Mouse (Mus musculus): ENCODE results near the gene Sgcd.
"Not testable (repeated sequence)": the region's sequence is repeated elsewhere in the genome, so short reads cannot be mapped to it uniquely, and the experiment has no call there.

Sgcd gene

GRCm38 (mm10) chr11:47447790-47448189 lies 541.0 kb downstream of the Sgcd start:
- DNase-seq (ENCODE audit: low read depth) = no peak

GRCm38 (mm10) chr11:47446337-47446736 lies 542.4 kb downstream of the Sgcd start:
- DNase-seq (ENCODE audit: low read depth) = no peak

GRCm38 (mm10) chr11:47445683-47446082 lies 543.1 kb downstream of the Sgcd start:
- DNase-seq (ENCODE audit: low read depth) = no peak

DNA sequence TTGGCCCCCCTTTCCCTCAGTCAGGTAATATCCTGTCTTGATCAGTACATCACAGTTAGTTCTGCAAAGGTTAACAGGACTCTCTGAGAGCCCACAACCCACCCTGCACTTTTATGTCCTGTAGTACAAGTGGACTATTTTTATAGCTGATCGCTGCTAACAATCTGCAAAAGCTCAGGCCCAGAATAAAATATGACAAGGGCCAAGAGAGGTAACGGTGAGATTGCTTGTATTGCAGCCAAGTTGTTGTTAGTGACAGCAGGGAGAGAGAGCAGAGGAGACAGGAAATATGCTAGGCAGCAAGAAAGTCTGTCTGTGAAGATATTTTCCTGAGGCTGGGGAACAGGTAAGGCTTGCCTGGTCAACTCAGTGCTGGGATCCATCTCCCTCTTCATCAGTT lies 546.5 kb downstream of the Sgcd start:
- DNase-seq (ENCODE audit: low read depth) = no peak

- DNase-seq (ENCODE audit: low read depth) = no peak
Observed at GRCm38 (mm10) chr11:47399607-47400006, 589.2 kb downstream of the Sgcd start.

DNA sequence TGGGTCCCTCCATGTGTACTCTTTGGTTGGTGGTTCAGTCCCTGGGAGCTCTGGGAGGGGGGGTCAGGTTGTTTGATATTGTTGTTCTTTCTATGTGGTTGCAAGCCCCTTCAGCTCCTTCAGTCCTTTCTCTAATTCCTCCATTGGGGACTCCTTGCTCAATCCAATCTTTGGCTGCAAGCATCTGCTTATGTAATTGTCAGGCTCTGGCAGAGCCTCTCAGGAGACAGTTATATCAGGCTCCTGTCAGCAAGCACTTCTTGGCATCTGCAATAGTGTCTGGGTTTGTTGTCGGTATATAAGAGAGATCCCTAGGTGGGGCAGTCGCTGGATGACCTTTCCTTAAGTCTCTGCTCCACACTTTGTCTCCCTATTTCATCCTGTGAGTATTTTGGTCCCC lies 598.0 kb downstream of the Sgcd start:
- not testable (repeated sequence) for DNase-seq (ENCODE audit: low read depth)

DNA sequence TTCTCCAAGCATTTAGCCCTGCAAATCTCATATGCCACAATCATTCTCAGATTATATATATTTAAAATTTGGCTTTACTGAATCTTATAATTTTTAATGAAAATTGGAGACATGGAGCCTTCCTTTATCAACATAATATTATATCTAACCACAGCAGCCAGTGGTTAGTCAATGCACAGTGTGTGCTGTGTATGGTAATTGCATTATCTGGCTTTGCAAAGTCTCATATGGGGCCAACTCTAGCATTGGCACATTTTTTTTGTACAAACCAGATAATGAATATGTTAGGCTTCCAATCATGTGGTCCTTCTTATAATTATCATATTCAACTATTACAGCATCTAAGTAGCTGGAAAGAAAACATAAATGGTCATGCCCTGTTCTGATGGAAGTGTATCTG lies 599.4 kb downstream of the Sgcd start:
- DNase-seq (ENCODE audit: low read depth) = no peak

- DNase-seq (ENCODE audit: low read depth) = peak; percentile 69
Observed at GRCm38 (mm10) chr11:47387726-47388125, 601.0 kb downstream of the Sgcd start.

DNA sequence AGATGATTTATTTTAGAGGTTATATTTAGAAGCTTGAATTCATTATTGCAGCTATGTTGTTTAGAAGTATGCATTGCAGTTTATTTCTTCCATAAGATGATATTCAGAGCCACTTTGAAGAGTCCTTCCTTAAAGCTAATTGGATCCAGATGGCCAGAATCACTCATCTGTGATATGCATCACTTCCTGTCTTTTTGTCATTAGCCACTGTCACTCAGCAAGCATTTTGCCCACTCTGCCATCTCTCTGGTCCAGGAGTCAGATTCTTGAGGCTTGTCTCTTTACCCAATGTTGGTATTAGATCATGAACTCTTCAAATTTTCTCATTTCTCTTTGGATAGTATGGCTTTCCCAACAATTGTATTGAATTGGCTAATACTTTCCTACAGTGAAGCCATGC lies 602.6 kb downstream of the Sgcd start:
- no peak for DNase-seq (ENCODE audit: low read depth)

- DNase-seq (ENCODE audit: low read depth) = no peak
Observed at GRCm38 (mm10) chr11:47379630-47379958, 609.2 kb downstream of the Sgcd start.

GRCm38 (mm10) chr11:47378843-47379629 lies 609.7 kb downstream of the Sgcd start:
- DNase-seq (ENCODE audit: low read depth) = no peak

DNA sequence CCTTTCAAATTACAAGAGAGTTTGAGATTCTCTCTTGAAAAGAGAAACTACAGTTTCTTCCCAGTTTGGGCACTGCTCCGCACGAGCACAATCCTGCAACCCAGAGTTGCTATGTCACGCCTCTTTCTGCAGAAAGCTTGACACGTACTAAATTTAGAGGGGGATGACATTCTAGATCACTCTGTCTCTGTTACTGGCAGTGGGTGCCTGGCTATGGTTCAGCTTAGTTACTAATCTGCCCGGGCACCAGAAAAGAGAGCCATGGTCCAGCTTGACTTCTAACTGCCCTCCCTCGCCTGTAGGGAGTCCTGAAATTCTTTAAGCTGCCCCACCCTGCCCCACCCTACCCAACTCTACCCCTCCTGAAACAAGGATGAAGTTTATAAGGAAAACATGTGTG lies 611.3 kb downstream of the Sgcd start:
- no peak for DNase-seq (ENCODE audit: low read depth)

- no peak for DNase-seq (ENCODE audit: low read depth)
Observed at GRCm38 (mm10) chr11:47376915-47377314, 611.9 kb downstream of the Sgcd start.

DNA sequence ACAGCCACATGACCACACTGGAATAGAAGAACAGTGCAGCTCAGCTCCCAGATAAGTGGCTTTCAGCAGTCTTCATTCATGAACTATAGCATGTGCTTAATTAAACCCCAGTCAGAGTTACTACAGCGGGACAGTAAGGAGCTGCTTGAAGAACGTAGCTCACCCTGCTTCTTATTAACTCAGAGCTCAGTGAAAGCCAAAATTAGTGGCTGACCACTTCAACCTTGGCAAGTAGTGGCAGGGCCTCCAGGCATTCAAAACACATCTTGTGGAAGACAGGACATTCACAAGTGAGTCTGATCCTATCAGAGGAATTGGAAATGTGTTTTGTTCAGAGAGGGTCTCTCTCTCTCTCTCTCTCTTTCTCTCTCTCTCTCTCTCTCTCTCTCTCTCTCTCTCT lies 617.2 kb downstream of the Sgcd start:
- no peak for DNase-seq (ENCODE audit: low read depth)

- DNase-seq (ENCODE audit: low read depth) = no peak
Observed at GRCm38 (mm10) chr11:47351585-47351984, 637.2 kb downstream of the Sgcd start.

- DNase-seq (ENCODE audit: low read depth) = no peak
Observed at GRCm38 (mm10) chr11:47343486-47343885, 645.3 kb downstream of the Sgcd start.

- peak; percentile 2 for DNase-seq (ENCODE audit: low read depth)
Observed at GRCm38 (mm10) chr11:47333702-47334101, 655.1 kb downstream of the Sgcd start.

- DNase-seq (ENCODE audit: low read depth) = no peak
Observed at GRCm38 (mm10) chr11:47305579-47305978, 683.2 kb downstream of the Sgcd start.

- DNase-seq (ENCODE audit: low read depth) = peak; percentile 76
Observed at GRCm38 (mm10) chr11:47304702-47305450, 683.9 kb downstream of the Sgcd start.

GRCm38 (mm10) chr11:47299777-47300176 lies 689.0 kb downstream of the Sgcd start:
- DNase-seq (ENCODE audit: low read depth) = peak; percentile 66

GRCm38 (mm10) chr11:47297805-47298340 lies 690.9 kb downstream of the Sgcd start:
- DNase-seq (ENCODE audit: low read depth) = no peak

DNA sequence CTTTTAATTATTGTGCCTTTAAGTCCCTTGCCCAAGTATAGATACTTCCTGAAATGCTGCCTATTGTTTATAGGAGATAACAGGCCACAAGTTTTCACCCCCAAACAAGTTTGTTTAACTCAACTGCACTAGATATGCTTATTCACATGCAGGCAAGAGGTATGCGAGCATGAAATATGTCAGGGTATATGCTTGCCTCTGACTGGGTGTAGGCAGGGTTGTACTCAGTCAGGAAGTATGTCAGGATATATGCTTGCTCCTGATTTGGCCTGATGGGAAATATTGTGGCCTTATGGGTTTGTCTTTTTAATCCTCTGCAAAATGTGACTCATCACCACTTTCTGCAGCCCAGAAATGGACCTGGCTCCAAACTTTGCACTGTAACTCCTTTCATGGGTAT lies 694.0 kb downstream of the Sgcd start:
- DNase-seq (ENCODE audit: low read depth) = peak; percentile 95

DNA sequence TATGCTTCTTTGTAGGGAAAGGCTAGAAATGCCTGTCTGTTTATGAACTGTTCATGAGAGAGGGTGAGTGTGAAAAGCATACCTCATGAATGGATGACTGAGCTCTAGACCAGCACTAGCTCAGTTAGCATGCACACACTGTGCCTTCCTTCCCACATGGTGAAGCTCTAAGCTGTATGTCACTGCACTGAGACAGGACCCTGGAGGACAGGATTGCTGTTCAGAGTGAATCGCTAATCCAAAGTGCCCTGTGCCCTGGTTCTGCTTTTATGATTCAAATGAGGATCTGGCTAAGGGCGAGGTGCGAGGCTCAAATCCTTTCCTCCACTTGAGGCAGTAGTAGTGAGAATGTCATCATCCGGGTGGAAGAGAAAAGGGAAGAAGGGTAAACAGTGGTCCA lies 712.2 kb downstream of the Sgcd start:
- DNase-seq (ENCODE audit: low read depth) = no peak
